Mouse (Mus musculus) skeletal muscle tissue, adult 2 months (tissue): ENCODE data around the gene Amt.

Experiments used
- DNase-seq: peaks from one replicate; pipeline ENCODE4 v3.0.0-alpha.2; 2012; ENCODE audit warnings: low read depth, low spot score

The Amt gene

GRCm38 (mm10) chr9:108338886-108339781 lies 42.5 kb downstream of the Amt start, which contains the start of gene Gpx1:
Gene Gpx1 (plus strand): TSS chr9:108338903.
- peak; percentile 95 for DNase-seq

GRCm38 (mm10) chr9:108339886-108340257 lies 43.2 kb downstream of the Amt start:
- no peak for DNase-seq

- peak; percentile 47 for DNase-seq
These were observed 43.8 kb downstream of the Amt start for GRCm38 (mm10) chr9:108340258-108341138.

GRCm38 (mm10) chr9:108341139-108341475 lies 44.5 kb downstream of the Amt start:
- DNase-seq = no peak

- DNase-seq = no peak
These were observed 45.1 kb downstream of the Amt start for GRCm38 (mm10) chr9:108341801-108342200.

- peak; percentile 49 for DNase-seq
These were observed 45.7 kb downstream of the Amt start for GRCm38 (mm10) chr9:108342301-108342831.

GRCm38 (mm10) chr9:108343331-108343730 lies 46.7 kb downstream of the Amt start:
- no peak for DNase-seq

GRCm38 (mm10) chr9:108343835-108344234 lies 47.2 kb downstream of the Amt start:
- no peak for DNase-seq

- no peak for DNase-seq
These were observed 47.8 kb downstream of the Amt start for GRCm38 (mm10) chr9:108344471-108344870.

GRCm38 (mm10) chr9:108347024-108347423 lies 50.4 kb downstream of the Amt start:
- no peak for DNase-seq

- peak; percentile 91 for DNase-seq
These were observed 51.1 kb downstream of the Amt start, which contains the start of gene Usp4 for GRCm38 (mm10) chr9:108347540-108348289. Gene Usp4 (plus strand): TSS chr9:108347853.

- DNase-seq = no peak
These were observed 51.6 kb downstream of the Amt start for GRCm38 (mm10) chr9:108348290-108348680.

- DNase-seq = no peak
These were observed 53.1 kb downstream of the Amt start for GRCm38 (mm10) chr9:108349727-108350126.
